ENCODE assay signal across 27 mouse cellular contexts in genomic region chr2:166309882-166310281, GRCm38 (mm10).
"Had no signal": no experiment of that assay in that cellular context is flagged by ENCODE, and none has a peak within 500 bp of the region (broad histone marks: within the 10 kb centered on the region; RNA-seq: fewer than 3 reads in every experiment).

No protein-coding gene starts in this region.

- H3K4me2 ChIP-seq: limb, embryonic 12.5 days; limb, embryonic 13.5 days; limb, embryonic 15.5 days; liver, embryonic 11.5 days; liver, embryonic 12.5 days; liver, embryonic 13.5 days; liver, embryonic 15.5 days; lung, embryonic 14.5 days; lung, embryonic 15.5 days; midbrain, embryonic 11.5 days; midbrain, embryonic 12.5 days; midbrain, embryonic 13.5 days; midbrain, embryonic 15.5 days; neural tube, embryonic 12.5 days had no signal

- DNase-seq: left cerebral cortex, postnatal 4 days; liver; liver, embryonic 13.5 days; liver, postnatal 0 days; lung, adult 18-20 months; lung, adult 2 months; lung, embryonic 14.5 days; lung, postnatal 10 days; lung, postnatal 14 days; lung, postnatal 36 days; lung, postnatal 4 days; midbrain, embryonic 14.5 days had no signal

- H3K36me3 ChIP-seq: limb, embryonic 10.5 days; limb, embryonic 12.5 days; limb, embryonic 13.5 days; limb, embryonic 15.5 days; liver, embryonic 12.5 days; liver, embryonic 13.5 days; liver, embryonic 15.5 days; lung, embryonic 15.5 days; midbrain, embryonic 10.5 days; midbrain, embryonic 12.5 days; midbrain, embryonic 13.5 days; midbrain, embryonic 15.5 days; neural tube, embryonic 12.5 days had no signal

- H3K27me3 ChIP-seq: limb, embryonic 12.5 days; limb, embryonic 13.5 days; limb, embryonic 15.5 days; liver, embryonic 12.5 days; liver, embryonic 13.5 days; liver, embryonic 15.5 days had no signal

- H3K4me3 ChIP-seq: limb, embryonic 10.5 days; limb, embryonic 12.5 days; limb, embryonic 13.5 days; limb, embryonic 15.5 days; liver, embryonic 12.5 days; liver, embryonic 13.5 days; liver, embryonic 15.5 days; lung, embryonic 15.5 days; megakaryocyte, embryonic 14.5 days; midbrain, embryonic 10.5 days; midbrain, embryonic 12.5 days; midbrain, embryonic 13.5 days; midbrain, embryonic 15.5 days; neural tube, embryonic 12.5 days had no signal
